Mouse (Mus musculus): ENCODE results near the gene C1d. TPM values are rescaled to one million over a fixed set of nuclear protein-coding genes. Genes with fewer than 3 reads are reported as not detected.
"Not testable (repeated sequence)": the region's sequence is repeated elsewhere in the genome, so short reads cannot be mapped to it uniquely, and the experiment has no call there.

Gene C1d
- 143 and 148 TPM in 2 replicates for polyA plus RNA-seq (2015; fragmentation: Nextera tagmentation; extraction: Ambion mirVana)

DNA sequence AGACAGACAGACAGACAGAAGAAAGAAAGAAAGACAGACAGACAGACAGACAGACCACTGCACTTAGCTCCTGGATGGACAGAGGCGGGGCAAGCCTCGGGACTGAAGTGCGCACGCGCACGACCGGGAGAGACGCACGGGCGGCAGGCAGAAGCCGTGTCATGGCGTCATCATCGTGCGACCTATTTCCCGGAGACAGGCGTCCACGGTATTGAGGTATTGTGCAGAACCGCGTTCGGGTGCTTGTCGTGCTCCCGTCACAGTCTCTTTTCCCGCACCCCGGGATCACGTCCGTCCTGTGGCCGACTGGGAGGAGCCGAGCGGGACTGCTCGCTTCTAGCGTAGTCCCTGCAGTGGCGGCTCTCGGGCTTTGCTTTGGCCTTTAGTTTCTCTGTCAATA, at the start of gene C1d:
TSS of gene C1d (plus strand) at position 137 of the 400 bp plus-strand sequence.
- Histone ChIP-seq H3K9ac (peak within 1 kb of the TSS; percentile 65), H3K4me1 (peaks cover 15% of the 10 kb centered on the region), H3K9me3 (no peaks in the 10 kb centered on the region), H3K27ac (peak within 1 kb of the TSS; percentile 85), H3K36me3 (replicated peaks) (no peaks in the 10 kb centered on the region), H3K27me3 (replicated peaks) (no peaks in the 10 kb centered on the region), H3K4me3 (peak within 1 kb of the TSS; percentile 60), H3K4me2 (peak within 1 kb of the TSS; percentile 67)
- peak; percentile 97 for ATAC-seq (replicated peaks)
- WGBS: under 1% methylated on average over 33 of the region's 33 CpGs

GRCm38 (mm10) chr11:17211258-17212140, 45.9 kb upstream of the C1d start, which contains the start of gene Pno1:
Gene Pno1 (minus strand): TSS chr11:17211568.
- WGBS: under 1% methylated on average over 65 of the region's 65 CpGs
- ATAC-seq (replicated peaks): peak; percentile 99
- peak within 1 kb of the TSS; percentile 74 for H3K9ac ChIP-seq
- H3K36me3 ChIP-seq (replicated peaks): peaks cover 13% of the 10 kb centered on the region; the same call in 1 of the 2 replicates
- H3K27ac ChIP-seq: peak within 1 kb of the TSS; percentile 81
- peak within 1 kb of the TSS; percentile 81 for H3K4me3 ChIP-seq
- peak within 1 kb of the TSS; percentile 66 for H3K4me2 ChIP-seq
- no peaks in the 10 kb centered on the region for H3K27me3 ChIP-seq (replicated peaks)
- H3K4me1 ChIP-seq: peaks cover 26% of the 10 kb centered on the region
- no peaks in the 10 kb centered on the region for H3K9me3 ChIP-seq

GRCm38 (mm10) chr11:17212141-17212495, 45.3 kb upstream of the C1d start:
- H3K27me3 ChIP-seq (replicated peaks): no peaks in the 10 kb centered on the region
- peak overlapping the region; percentile 81 for H3K27ac ChIP-seq
- H3K4me2 ChIP-seq: peak overlapping the region; percentile 66
- H3K36me3 ChIP-seq (replicated peaks): peaks cover 11% of the 10 kb centered on the region; the same call in 1 of the 2 replicates
- 3% methylated on average over 10 of the region's 10 CpGs for WGBS
- no peaks in the 10 kb centered on the region for H3K9me3 ChIP-seq
- peaks cover 26% of the 10 kb centered on the region for H3K4me1 ChIP-seq
- no peak; the same call in 1 of the 2 replicates for ATAC-seq (replicated peaks)
- H3K4me3 ChIP-seq: peak overlapping the region; percentile 81
- H3K9ac ChIP-seq: peak overlapping the region; percentile 74

DNA sequence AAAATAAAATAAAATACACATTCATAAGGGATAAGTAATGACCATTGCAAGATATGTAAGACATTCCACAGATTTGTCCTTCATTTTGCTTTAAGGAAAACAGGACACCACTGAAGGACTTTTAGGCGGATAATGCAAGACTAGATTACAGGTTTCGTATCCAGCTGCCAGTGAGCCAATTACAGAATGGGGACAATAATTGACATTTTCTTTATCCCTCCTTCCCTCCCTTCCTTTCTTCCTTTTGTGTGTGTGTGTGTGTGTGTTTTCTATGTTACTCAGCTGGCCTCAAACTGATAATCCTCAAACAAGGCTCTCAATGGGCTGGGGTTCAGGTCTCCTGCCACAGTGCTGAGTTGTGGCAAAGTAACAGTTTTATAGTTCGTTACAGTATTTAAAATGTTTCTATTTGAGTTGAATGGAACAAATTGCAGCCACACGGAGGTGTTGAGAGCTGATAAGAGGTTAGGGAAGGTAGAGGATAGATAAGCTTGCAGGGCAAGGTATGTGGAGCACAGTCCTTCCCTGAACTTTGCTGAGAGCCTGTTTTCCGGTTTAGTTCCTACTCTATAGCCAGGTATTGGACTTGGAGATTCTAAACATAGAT, 44.4 kb upstream of the C1d start:
- Histone ChIP-seq H3K36me3 (replicated peaks) (0 out of 2 replicates have a peak, but pooled peaks cover 4% of the 10 kb centered on the region), H3K27me3 (replicated peaks) (no peaks in the 10 kb centered on the region), H3K4me2 (peak overlapping the region; percentile 66; the same call in 1 of the 2 replicates), H3K4me3 (peak overlapping the region; percentile 81; the same call in 1 of the 2 replicates), H3K4me1 (peaks cover 26% of the 10 kb centered on the region), H3K9me3 (no peaks in the 10 kb centered on the region), H3K9ac (peak overlapping the region; percentile 74; the same call in 1 of the 2 replicates), H3K27ac (no peak overlapping the region)
- ATAC-seq (replicated peaks): no peak
- WGBS: 79% methylated on average over 5 of the region's 5 CpGs

- Histone ChIP-seq H3K4me1 (peaks cover 19% of the 10 kb centered on the region), H3K4me2 (no peak overlapping the region), H3K4me3 (no peak overlapping the region), H3K27me3 (replicated peaks) (no peaks in the 10 kb centered on the region), H3K9ac (no peak overlapping the region), H3K36me3 (replicated peaks) (no peaks in the 10 kb centered on the region), H3K9me3 (no peaks in the 10 kb centered on the region), H3K27ac (no peak overlapping the region)
- ATAC-seq (replicated peaks): no peak
- 92% methylated on average over 3 of the region's 3 CpGs for WGBS
Observed at GRCm38 (mm10) chr11:17215475-17215874, 41.9 kb upstream of the C1d start.

DNA sequence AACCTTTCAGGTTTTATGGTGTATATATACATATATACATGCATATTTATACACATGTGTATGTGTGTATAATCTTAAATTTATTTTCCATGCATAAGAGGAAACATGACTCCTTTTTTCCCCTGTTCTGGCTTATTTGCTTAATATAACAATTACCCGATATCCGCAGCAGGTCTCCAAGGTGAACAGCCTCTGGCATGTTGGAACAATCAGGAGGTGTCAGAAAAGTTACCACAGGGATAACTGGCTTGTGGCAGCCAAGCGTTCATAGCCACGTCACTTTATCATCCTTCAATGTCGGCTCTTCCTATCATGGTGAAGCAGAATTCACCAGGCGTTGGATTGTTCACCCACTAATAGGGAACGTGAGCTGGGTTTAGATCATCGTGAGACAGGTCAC, 36.3 kb upstream of the C1d start:
- no peak overlapping the region for H3K27ac ChIP-seq
- 96% methylated on average over 8 of the region's 8 CpGs for WGBS

GRCm38 (mm10) chr11:17232792-17233191, 24.6 kb upstream of the C1d start:
- Histone ChIP-seq H3K9me3 (no peaks in the 10 kb centered on the region), H3K27ac (no peak overlapping the region), H3K4me2 (no peak overlapping the region), H3K4me3 (no peak overlapping the region), H3K9ac (no peak overlapping the region), H3K27me3 (replicated peaks) (no peaks in the 10 kb centered on the region), H3K36me3 (replicated peaks) (peaks cover 20% of the 10 kb centered on the region; the same call in 1 of the 2 replicates), H3K4me1 (no peaks in the 10 kb centered on the region)
- 89% methylated on average over 5 of the region's 5 CpGs for WGBS
- no peak for ATAC-seq (replicated peaks)

More for the DNA sequence above, 36.3 kb upstream of the C1d start:
- no peak overlapping the region for H3K4me3 ChIP-seq
- no peak overlapping the region for H3K9ac ChIP-seq
- H3K4me2 ChIP-seq: no peak overlapping the region
- H3K9me3 ChIP-seq: no peaks in the 10 kb centered on the region
- no peaks in the 10 kb centered on the region for H3K27me3 ChIP-seq (replicated peaks)
- ATAC-seq (replicated peaks): no peak
- peaks cover 8% of the 10 kb centered on the region; the same call in 1 of the 2 replicates for H3K36me3 ChIP-seq (replicated peaks)
- H3K4me1 ChIP-seq: no peaks in the 10 kb centered on the region

GRCm38 (mm10) chr11:17236449-17237037, 20.8 kb upstream of the C1d start:
- H3K27ac ChIP-seq: no peak overlapping the region
- ATAC-seq (replicated peaks): no peak
- no peaks in the 10 kb centered on the region for H3K4me1 ChIP-seq
- no peak overlapping the region for H3K4me3 ChIP-seq
- 91% methylated on average over 5 of the region's 5 CpGs for WGBS
- 0 out of 2 replicates have a peak, but pooled peaks cover 3% of the 10 kb centered on the region for H3K36me3 ChIP-seq (replicated peaks)
- no peaks in the 10 kb centered on the region for H3K9me3 ChIP-seq
- no peak overlapping the region for H3K9ac ChIP-seq
- no peak overlapping the region for H3K4me2 ChIP-seq
- H3K27me3 ChIP-seq (replicated peaks): no peaks in the 10 kb centered on the region

DNA sequence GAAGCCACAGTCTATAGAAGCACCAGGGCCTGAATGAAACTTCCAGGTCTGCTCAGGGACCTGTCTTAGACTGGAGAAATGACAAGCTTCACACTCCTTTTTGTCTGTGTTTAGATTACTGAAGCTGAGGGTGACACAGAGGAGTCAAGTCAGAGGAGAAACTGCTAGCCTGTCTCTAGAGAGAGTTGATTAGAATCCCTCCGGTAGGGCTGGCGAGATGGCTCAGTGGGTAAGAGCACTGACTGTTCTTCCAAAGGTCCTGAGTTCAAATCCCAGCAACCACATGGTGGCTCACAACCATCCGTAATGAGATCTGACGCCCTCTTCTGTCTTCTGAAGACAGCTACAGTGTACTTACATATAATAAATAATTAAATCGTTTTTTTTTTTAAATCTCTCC, 18.8 kb upstream of the C1d start:
- not testable (repeated sequence) for H3K36me3 ChIP-seq (replicated peaks); H3K4me3 ChIP-seq; H3K27ac ChIP-seq; H3K27me3 ChIP-seq (replicated peaks); H3K9me3 ChIP-seq; ATAC-seq (replicated peaks); H3K4me1 ChIP-seq; H3K9ac ChIP-seq; H3K4me2 ChIP-seq
- whole genome bisulfite sequencing: 89% methylated on average over 5 of the region's 5 CpGs

GRCm38 (mm10) chr11:17248715-17249114, 8.7 kb upstream of the C1d start:
- Histone ChIP-seq H3K4me1 (no peaks in the 10 kb centered on the region), H3K4me2 (no peak overlapping the region), H3K9ac (no peak overlapping the region), H3K27me3 (replicated peaks) (no peaks in the 10 kb centered on the region), H3K9me3 (0 out of 2 replicates have a peak, but pooled peaks cover 3% of the 10 kb centered on the region), H3K27ac (no peak overlapping the region), H3K36me3 (replicated peaks) (no peaks in the 10 kb centered on the region), H3K4me3 (no peak overlapping the region)
- ATAC-seq (replicated peaks): no peak

DNA sequence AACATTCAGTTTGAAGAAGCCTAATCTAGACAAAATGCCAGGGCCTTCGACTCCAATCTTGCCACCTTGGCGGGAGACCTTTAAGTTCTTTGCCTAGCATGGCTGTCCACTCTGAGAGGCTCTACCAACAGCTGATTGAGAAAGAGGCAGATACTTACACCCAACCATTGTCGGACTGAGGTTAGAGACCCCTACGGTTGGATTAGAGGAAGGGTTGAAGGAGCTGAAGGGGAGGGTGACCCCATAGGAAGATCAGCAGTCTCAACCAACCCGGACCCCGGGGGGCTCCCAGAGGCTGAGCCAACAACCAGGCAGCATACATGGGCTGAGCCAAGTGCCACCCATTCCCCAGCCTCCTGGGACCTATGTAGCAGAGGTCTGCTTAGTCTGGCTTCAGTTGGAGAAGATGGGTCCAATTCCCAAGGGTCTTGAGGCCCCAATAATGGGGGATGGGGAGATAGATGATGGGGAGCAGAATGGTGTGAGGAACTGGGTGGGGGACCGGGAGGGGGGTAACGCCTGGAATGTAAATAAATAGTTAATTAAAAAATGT, 490 bp upstream of the C1d start:
- 59% methylated on average over 8 of the region's 8 CpGs for WGBS
- H3K4me1 ChIP-seq: peaks cover 15% of the 10 kb centered on the region
- H3K27ac ChIP-seq: 0 out of 2 replicates have a peak overlapping the region, but pooled peaks have one; percentile 85

DNA sequence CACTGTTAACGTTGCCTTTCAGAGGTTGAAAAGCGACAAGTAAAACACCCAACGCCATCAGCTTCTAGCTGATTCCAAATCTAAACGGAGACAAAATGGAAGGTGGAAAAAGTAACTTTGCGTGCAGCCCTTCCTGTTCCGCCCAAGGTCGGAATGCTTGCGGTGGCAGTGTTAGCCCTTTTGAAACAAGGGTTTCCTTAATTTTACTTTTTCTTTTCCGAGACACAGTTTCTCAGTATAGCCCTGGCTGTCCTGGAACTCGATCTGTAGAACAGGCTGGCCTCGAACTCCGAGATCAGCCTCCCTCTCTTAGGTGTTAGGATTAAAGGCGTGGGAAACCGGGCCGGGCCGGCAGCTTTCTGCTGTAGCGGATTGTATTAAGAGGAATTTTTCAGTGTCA, 482 bp downstream of the C1d start:
- H3K4me1 ChIP-seq: peaks cover 15% of the 10 kb centered on the region
- under 1% methylated on average over 17 of the region's 17 CpGs for WGBS
- peak overlapping the region; percentile 60 for H3K4me3 ChIP-seq
- peak overlapping the region; percentile 65 for H3K9ac ChIP-seq
- peak overlapping the region; percentile 85 for H3K27ac ChIP-seq
- H3K36me3 ChIP-seq (replicated peaks): no peaks in the 10 kb centered on the region
- no peaks in the 10 kb centered on the region for H3K9me3 ChIP-seq
- ATAC-seq (replicated peaks): peak; percentile 51
- peak overlapping the region; percentile 67 for H3K4me2 ChIP-seq
- H3K27me3 ChIP-seq (replicated peaks): no peaks in the 10 kb centered on the region

More for the DNA sequence above, 490 bp upstream of the C1d start:
- Histone ChIP-seq H3K36me3 (replicated peaks) (no peaks in the 10 kb centered on the region), H3K9ac (no peak overlapping the region), H3K27me3 (replicated peaks) (no peaks in the 10 kb centered on the region), H3K4me3 (peak overlapping the region; percentile 60), H3K4me2 (peak overlapping the region; percentile 67), H3K9me3 (no peaks in the 10 kb centered on the region)
- ATAC-seq (replicated peaks): peak; percentile 88

All from midbrain, embryonic 15.5 days (tissue).